Mouse (Mus musculus): ENCODE measurements at regions not wholly inside any gene's neighbourhood (a gene's known extent, or its start where the extent isn't known, plus 50 kb on each side); places are given as distances from the start of the nearest gene placed in this dataset.

- WGBS, result 67% methylated on average over 5 of the region's 5 CpGs
- Histone ChIP-seq H3K27ac (ENCODE audit: low read depth, low read length) (no peak overlapping the region), H3K9ac (ENCODE audit: low read depth, low read length) (no peak overlapping the region)
These were observed 733.5 kb downstream of the Fam19a2 start for GRCm38 (mm10) chr10:123997260-123997659.

GRCm38 (mm10) chr10:123998959-123999358, 735.2 kb downstream of the Fam19a2 start:
- no peaks in the 10 kb centered on the region for H3K4me1 ChIP-seq (ENCODE audit: control insufficient read depth, insufficient read depth, low read depth, low read length)
- no peak overlapping the region for H3K9ac ChIP-seq (ENCODE audit: low read depth, low read length)
- H3K36me3 ChIP-seq (ENCODE audit: control insufficient read depth, insufficient read depth, low read length), result no peaks in the 10 kb centered on the region
- H3K9me3 ChIP-seq (ENCODE audit: control insufficient read depth, low read length), result no peaks in the 10 kb centered on the region
- no peak overlapping the region for H3K4me2 ChIP-seq (ENCODE audit: low read length)
- H3K27me3 ChIP-seq (replicated peaks; ENCODE audit: control insufficient read depth, insufficient read depth, low read length), result no peaks in the 10 kb centered on the region
- no peak overlapping the region for H3K27ac ChIP-seq (ENCODE audit: low read depth, low read length)
- no peak for ATAC-seq
- no peak overlapping the region for H3K4me3 ChIP-seq (ENCODE audit: low read length)
- 87% methylated on average over 1 of the region's 1 CpGs for WGBS

More at GRCm38 (mm10) chr10:123997260-123997659, 733.5 kb downstream of the Fam19a2 start:
- no peaks in the 10 kb centered on the region for H3K36me3 ChIP-seq (ENCODE audit: control insufficient read depth, insufficient read depth, low read length)
- H3K9me3 ChIP-seq (ENCODE audit: control insufficient read depth, low read length), result no peaks in the 10 kb centered on the region
- no peak overlapping the region for H3K4me3 ChIP-seq (ENCODE audit: low read length)
- H3K4me2 ChIP-seq (ENCODE audit: low read length), result no peak overlapping the region
- H3K27me3 ChIP-seq (replicated peaks; ENCODE audit: control insufficient read depth, insufficient read depth, low read length), result no peaks in the 10 kb centered on the region
- no peak for ATAC-seq
- no peaks in the 10 kb centered on the region for H3K4me1 ChIP-seq (ENCODE audit: control insufficient read depth, insufficient read depth, low read depth, low read length)

DNA sequence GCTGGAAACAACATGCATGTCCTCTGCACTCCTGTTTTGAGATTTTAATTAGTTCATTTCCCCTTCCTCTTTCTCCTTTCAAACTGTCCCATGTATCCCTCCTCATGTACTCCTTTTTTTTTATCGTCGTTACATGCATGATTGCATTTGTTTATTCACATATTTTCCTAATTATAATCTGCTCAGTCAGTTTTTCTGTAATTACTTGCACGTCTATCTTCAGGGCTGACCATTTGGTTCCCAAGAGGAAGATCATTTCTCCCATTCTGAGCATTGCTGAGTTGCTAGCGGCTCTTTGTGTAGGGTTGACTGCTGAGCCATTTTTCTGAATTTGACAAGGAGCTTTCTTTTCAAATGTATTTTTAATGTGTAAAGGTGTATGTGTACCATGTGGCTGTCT, 781.2 kb downstream of the Fam19a2 start:
- H3K9ac ChIP-seq (ENCODE audit: low read depth, low read length), result no peak overlapping the region

DNA sequence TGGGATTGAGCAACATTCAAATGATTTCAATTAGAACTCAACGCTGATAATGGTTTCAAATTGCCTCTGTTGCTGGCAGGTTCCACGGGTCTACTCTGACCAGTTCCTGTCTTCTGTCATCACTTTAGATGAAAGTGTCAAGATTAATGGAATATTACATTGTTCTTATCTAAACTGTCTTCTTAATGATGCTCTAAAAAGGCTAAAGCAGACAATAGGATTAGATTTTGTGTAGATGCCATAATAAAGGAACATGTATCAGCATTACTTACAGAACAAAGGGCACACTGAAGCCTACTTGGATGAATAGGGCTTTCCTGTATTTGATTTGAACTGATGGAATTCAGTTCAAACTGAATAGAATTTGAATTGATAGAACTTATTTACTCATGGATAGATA, 782.0 kb downstream of the Fam19a2 start:
- no peak for ATAC-seq
- H3K36me3 ChIP-seq (ENCODE audit: control insufficient read depth, insufficient read depth, low read length), result no peaks in the 10 kb centered on the region

More for the DNA sequence above, 781.2 kb downstream of the Fam19a2 start:
- Histone ChIP-seq H3K36me3 (ENCODE audit: control insufficient read depth, insufficient read depth, low read length) (no peaks in the 10 kb centered on the region), H3K4me2 (ENCODE audit: low read length) (no peak overlapping the region), H3K27me3 (replicated peaks; ENCODE audit: control insufficient read depth, insufficient read depth, low read length) (no peaks in the 10 kb centered on the region), H3K9me3 (ENCODE audit: control insufficient read depth, low read length) (no peaks in the 10 kb centered on the region), H3K27ac (ENCODE audit: low read depth, low read length) (no peak overlapping the region), H3K4me1 (ENCODE audit: control insufficient read depth, insufficient read depth, low read depth, low read length) (no peaks in the 10 kb centered on the region), H3K4me3 (ENCODE audit: low read length) (no peak overlapping the region)
- 56% methylated on average over 4 of the region's 4 CpGs for WGBS
- no peak for ATAC-seq

DNA sequence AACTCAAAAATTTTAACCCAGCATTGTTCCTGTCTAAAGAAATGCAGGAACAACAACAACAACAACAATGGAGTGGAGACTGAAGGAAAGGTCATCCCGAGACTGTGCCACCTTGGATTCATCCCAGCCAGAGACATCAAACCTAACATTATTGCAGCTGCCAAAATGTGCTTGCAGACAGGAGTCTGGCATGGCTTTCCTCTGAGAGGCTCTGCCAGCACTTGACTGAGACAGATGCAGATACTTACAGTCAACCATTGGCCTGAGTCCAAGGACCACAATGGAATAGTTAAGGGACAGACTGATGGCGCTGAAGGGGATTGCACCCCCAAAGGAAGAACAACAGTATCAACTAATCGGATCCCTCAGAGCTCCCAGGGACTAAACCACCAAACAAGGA, 819.0 kb downstream of the Fam19a2 start:
- Histone ChIP-seq H3K9ac (ENCODE audit: low read depth, low read length) (no peak overlapping the region), H3K36me3 (ENCODE audit: control insufficient read depth, insufficient read depth, low read length) (no peaks in the 10 kb centered on the region), H3K4me2 (ENCODE audit: low read length) (no peak overlapping the region), H3K27me3 (replicated peaks; ENCODE audit: control insufficient read depth, insufficient read depth, low read length) (no peaks in the 10 kb centered on the region), H3K4me1 (ENCODE audit: control insufficient read depth, insufficient read depth, low read depth, low read length) (no peaks in the 10 kb centered on the region), H3K4me3 (ENCODE audit: low read length) (no peak overlapping the region), H3K9me3 (ENCODE audit: control insufficient read depth, low read length) (no peaks in the 10 kb centered on the region), H3K27ac (ENCODE audit: low read depth, low read length) (no peak overlapping the region)
- peak; percentile 50; the same call in 1 of the 2 replicates for ATAC-seq
- 49% methylated on average over 3 of the region's 3 CpGs for WGBS

More for the DNA sequence above, 782.0 kb downstream of the Fam19a2 start:
- no peak overlapping the region for H3K27ac ChIP-seq (ENCODE audit: low read depth, low read length)
- no peak overlapping the region for H3K9ac ChIP-seq (ENCODE audit: low read depth, low read length)
- H3K4me1 ChIP-seq (ENCODE audit: control insufficient read depth, insufficient read depth, low read depth, low read length), result no peaks in the 10 kb centered on the region
- H3K4me2 ChIP-seq (ENCODE audit: low read length), result no peak overlapping the region
- no peaks in the 10 kb centered on the region for H3K9me3 ChIP-seq (ENCODE audit: control insufficient read depth, low read length)
- H3K4me3 ChIP-seq (ENCODE audit: low read length), result no peak overlapping the region
- WGBS, result 77% methylated on average over 2 of the region's 2 CpGs
- H3K27me3 ChIP-seq (replicated peaks; ENCODE audit: control insufficient read depth, insufficient read depth, low read length), result no peaks in the 10 kb centered on the region

- Histone ChIP-seq H3K4me1 (ENCODE audit: control insufficient read depth, insufficient read depth, low read depth, low read length) (no peaks in the 10 kb centered on the region), H3K9ac (ENCODE audit: low read depth, low read length) (no peak overlapping the region), H3K27ac (ENCODE audit: low read depth, low read length) (no peak overlapping the region), H3K36me3 (ENCODE audit: control insufficient read depth, insufficient read depth, low read length) (no peaks in the 10 kb centered on the region), H3K27me3 (replicated peaks; ENCODE audit: control insufficient read depth, insufficient read depth, low read length) (no peaks in the 10 kb centered on the region), H3K4me3 (ENCODE audit: low read length) (no peak overlapping the region), H3K9me3 (ENCODE audit: control insufficient read depth, low read length) (no peaks in the 10 kb centered on the region), H3K4me2 (ENCODE audit: low read length) (no peak overlapping the region)
- ATAC-seq, result no peak
- WGBS, result 76% methylated on average over 10 of the region's 10 CpGs
These were observed 826.8 kb downstream of the Fam19a2 start for GRCm38 (mm10) chr10:124090547-124090946.

- H3K27me3 ChIP-seq (replicated peaks; ENCODE audit: control insufficient read depth, insufficient read depth, low read length), result no peaks in the 10 kb centered on the region
- H3K4me1 ChIP-seq (ENCODE audit: control insufficient read depth, insufficient read depth, low read depth, low read length), result no peaks in the 10 kb centered on the region
- 66% methylated on average over 7 of the region's 7 CpGs for WGBS
- no peak overlapping the region for H3K27ac ChIP-seq (ENCODE audit: low read depth, low read length)
- no peaks in the 10 kb centered on the region for H3K36me3 ChIP-seq (ENCODE audit: control insufficient read depth, insufficient read depth, low read length)
- H3K4me2 ChIP-seq (ENCODE audit: low read length), result no peak overlapping the region
- no peak overlapping the region for H3K9ac ChIP-seq (ENCODE audit: low read depth, low read length)
- ATAC-seq, result no peak
- H3K4me3 ChIP-seq (ENCODE audit: low read length), result no peak overlapping the region
- no peaks in the 10 kb centered on the region for H3K9me3 ChIP-seq (ENCODE audit: control insufficient read depth, low read length)
These were observed 827.6 kb downstream of the Fam19a2 start for GRCm38 (mm10) chr10:124091364-124091763.

DNA sequence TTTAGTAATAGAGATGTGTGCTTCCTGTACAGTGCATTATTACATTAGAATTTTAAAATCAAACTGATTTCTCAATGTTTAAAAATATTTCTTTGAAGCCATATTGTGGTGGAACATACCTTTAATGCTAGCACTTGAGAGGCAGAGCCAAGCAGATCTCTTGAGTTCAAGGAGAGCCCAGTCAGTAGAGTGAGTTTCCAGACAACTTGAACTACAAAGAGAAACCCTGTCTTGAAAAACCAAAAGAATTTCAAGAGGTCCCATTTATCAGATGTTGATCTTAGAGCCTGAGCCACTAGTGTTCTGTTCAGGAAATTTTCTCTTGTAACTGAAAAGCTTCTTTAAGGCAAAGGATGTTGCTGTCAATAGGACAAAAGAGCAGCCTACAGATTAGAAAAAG, 855.8 kb downstream of the Fam19a2 start:
- no peak overlapping the region for H3K4me3 ChIP-seq (ENCODE audit: low read length)
- no peak for ATAC-seq
- no peaks in the 10 kb centered on the region for H3K36me3 ChIP-seq (ENCODE audit: control insufficient read depth, insufficient read depth, low read length)
- H3K4me2 ChIP-seq (ENCODE audit: low read length), result no peak overlapping the region
- no peaks in the 10 kb centered on the region for H3K4me1 ChIP-seq (ENCODE audit: control insufficient read depth, insufficient read depth, low read depth, low read length)
- no peak overlapping the region for H3K9ac ChIP-seq (ENCODE audit: low read depth, low read length)
- H3K9me3 ChIP-seq (ENCODE audit: control insufficient read depth, low read length), result no peaks in the 10 kb centered on the region
- H3K27me3 ChIP-seq (replicated peaks; ENCODE audit: control insufficient read depth, insufficient read depth, low read length), result no peaks in the 10 kb centered on the region
- H3K27ac ChIP-seq (ENCODE audit: low read depth, low read length), result no peak overlapping the region

- no peaks in the 10 kb centered on the region for H3K36me3 ChIP-seq (ENCODE audit: control insufficient read depth, insufficient read depth, low read length)
- H3K9ac ChIP-seq (ENCODE audit: low read depth, low read length), result no peak overlapping the region
- 75% methylated on average over 2 of the region's 2 CpGs for WGBS
- H3K4me3 ChIP-seq (ENCODE audit: low read length), result no peak overlapping the region
- H3K4me2 ChIP-seq (ENCODE audit: low read length), result no peak overlapping the region
- no peaks in the 10 kb centered on the region for H3K9me3 ChIP-seq (ENCODE audit: control insufficient read depth, low read length)
- no peak overlapping the region for H3K27ac ChIP-seq (ENCODE audit: low read depth, low read length)
- ATAC-seq, result no peak
- no peaks in the 10 kb centered on the region for H3K4me1 ChIP-seq (ENCODE audit: control insufficient read depth, insufficient read depth, low read depth, low read length)
- no peaks in the 10 kb centered on the region for H3K27me3 ChIP-seq (replicated peaks; ENCODE audit: control insufficient read depth, insufficient read depth, low read length)
These were observed 874.7 kb downstream of the Fam19a2 start for GRCm38 (mm10) chr10:124138456-124138855.

DNA sequence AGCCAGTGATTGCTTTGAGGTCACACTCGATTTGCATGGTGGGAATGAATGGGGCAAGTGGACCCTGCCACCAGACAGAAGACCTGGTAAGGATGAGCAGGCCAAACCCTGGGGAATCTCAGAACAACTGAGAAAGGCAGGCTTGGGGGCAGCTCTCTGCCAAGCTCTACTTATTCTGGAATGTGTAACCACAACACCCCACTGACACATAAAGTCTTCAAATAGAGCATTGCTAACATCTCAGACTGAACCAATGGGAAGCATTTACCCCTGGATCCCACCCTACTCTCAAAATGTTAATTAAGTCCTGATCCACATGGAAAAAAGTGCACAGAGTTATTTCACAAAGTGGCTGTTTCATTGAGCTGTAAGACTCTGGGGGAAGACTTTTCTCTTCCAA, 878.5 kb downstream of the Fam19a2 start:
- WGBS, result 64% methylated on average over 1 of the region's 1 CpGs
- ATAC-seq, result no peak

More for the DNA sequence above, 878.5 kb downstream of the Fam19a2 start:
- no peaks in the 10 kb centered on the region for H3K27me3 ChIP-seq (replicated peaks; ENCODE audit: control insufficient read depth, insufficient read depth, low read length)
- no peaks in the 10 kb centered on the region for H3K4me1 ChIP-seq (ENCODE audit: control insufficient read depth, insufficient read depth, low read depth, low read length)
- H3K36me3 ChIP-seq (ENCODE audit: control insufficient read depth, insufficient read depth, low read length), result no peaks in the 10 kb centered on the region
- no peak overlapping the region for H3K9ac ChIP-seq (ENCODE audit: low read depth, low read length)
- no peak overlapping the region for H3K4me2 ChIP-seq (ENCODE audit: low read length)
- H3K4me3 ChIP-seq (ENCODE audit: low read length), result no peak overlapping the region
- H3K9me3 ChIP-seq (ENCODE audit: control insufficient read depth, low read length), result no peaks in the 10 kb centered on the region
- no peak overlapping the region for H3K27ac ChIP-seq (ENCODE audit: low read depth, low read length)

Measured in hindbrain, embryonic 16.5 days (tissue).